ENCODE assay signal across 24 mouse cellular contexts in the genomic region with DNA sequence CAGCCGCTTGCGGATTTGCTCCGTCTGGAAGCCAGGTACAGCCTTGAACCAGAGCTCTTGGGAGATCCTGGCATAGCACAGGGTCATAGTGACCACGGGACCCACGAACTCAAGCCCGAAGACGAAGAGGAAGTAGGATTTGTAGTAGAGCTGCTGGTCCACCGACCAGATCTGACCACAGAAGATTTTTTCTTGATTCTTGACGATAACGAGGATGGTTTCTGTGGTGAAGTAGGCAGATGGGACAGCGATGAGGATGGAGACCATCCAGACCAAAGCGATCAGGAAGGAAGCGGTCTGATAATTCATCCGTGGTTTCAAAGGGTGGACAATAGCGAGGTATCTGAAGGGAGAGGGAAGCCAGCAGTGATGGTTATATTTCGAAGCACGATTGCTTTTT. TPM values are rescaled to one million over a fixed set of nuclear protein-coding genes. Genes with fewer than 3 reads are reported as not detected.
"Had no signal": no experiment of that assay in that cellular context is flagged by ENCODE, and none has a peak within 500 bp of the region (broad histone marks: within the 10 kb centered on the region; RNA-seq: fewer than 3 reads in every experiment).

No protein-coding gene starts in this region.

- H3K36me3 ChIP-seq: lung, embryonic 15.5 days; midbrain, embryonic 10.5 days; midbrain, embryonic 12.5 days; neural tube, embryonic 13.5 days; neural tube, embryonic 15.5 days had no signal

- H3K27ac ChIP-seq: lung, embryonic 15.5 days; macrophage; midbrain, embryonic 10.5 days; midbrain, embryonic 12.5 days; neural tube, embryonic 13.5 days; neural tube, embryonic 15.5 days had no signal

- H3K4me1 ChIP-seq: lung, embryonic 15.5 days; midbrain, embryonic 10.5 days; midbrain, embryonic 12.5 days; neural tube, embryonic 13.5 days; neural tube, embryonic 15.5 days had no signal

- H3K27me3 ChIP-seq: lung, embryonic 15.5 days; midbrain, embryonic 12.5 days; neural tube, embryonic 13.5 days; neural tube, embryonic 15.5 days had no signal

- DNase-seq: liver, postnatal 0 days; lung, adult 2 months; lung, postnatal 14 days; lung, postnatal 36 days; midbrain, embryonic 14.5 days; retina, postnatal 1 day; right cerebral cortex, adult 18-20 months; right cerebral cortex, postnatal 25 days; right cerebral cortex, postnatal 4 days; spleen, adult 18-20 months; thymus, adult 18-20 months; thymus, postnatal 14 days; thymus, postnatal 36 days had no signal

- ATAC-seq: liver, postnatal 0 days; lung, postnatal 0 days; midbrain, embryonic 16.5 days had no signal

- H3K4me3 ChIP-seq: lung, embryonic 15.5 days; midbrain, embryonic 10.5 days; midbrain, embryonic 12.5 days; myocyte; neural tube, embryonic 13.5 days; neural tube, embryonic 15.5 days had no signal

- H3K9me3 ChIP-seq: lung, embryonic 15.5 days; midbrain, embryonic 10.5 days; midbrain, embryonic 12.5 days; neural tube, embryonic 13.5 days; neural tube, embryonic 15.5 days had no signal

RNA-seq across cellular contexts. Expression of a gene that starts 11.5 kb away (rescaled TPM):
- total RNA-seq: megakaryocyte, adult 5-6 weeks; megakaryocyte-erythroid progenitor cell, adult 5-6 weeks had no signal
- polyA plus RNA-seq: lung, adult 2 months; lung, postnatal 0 days; macrophage; myocyte had no signal
